In the genomic region with DNA sequence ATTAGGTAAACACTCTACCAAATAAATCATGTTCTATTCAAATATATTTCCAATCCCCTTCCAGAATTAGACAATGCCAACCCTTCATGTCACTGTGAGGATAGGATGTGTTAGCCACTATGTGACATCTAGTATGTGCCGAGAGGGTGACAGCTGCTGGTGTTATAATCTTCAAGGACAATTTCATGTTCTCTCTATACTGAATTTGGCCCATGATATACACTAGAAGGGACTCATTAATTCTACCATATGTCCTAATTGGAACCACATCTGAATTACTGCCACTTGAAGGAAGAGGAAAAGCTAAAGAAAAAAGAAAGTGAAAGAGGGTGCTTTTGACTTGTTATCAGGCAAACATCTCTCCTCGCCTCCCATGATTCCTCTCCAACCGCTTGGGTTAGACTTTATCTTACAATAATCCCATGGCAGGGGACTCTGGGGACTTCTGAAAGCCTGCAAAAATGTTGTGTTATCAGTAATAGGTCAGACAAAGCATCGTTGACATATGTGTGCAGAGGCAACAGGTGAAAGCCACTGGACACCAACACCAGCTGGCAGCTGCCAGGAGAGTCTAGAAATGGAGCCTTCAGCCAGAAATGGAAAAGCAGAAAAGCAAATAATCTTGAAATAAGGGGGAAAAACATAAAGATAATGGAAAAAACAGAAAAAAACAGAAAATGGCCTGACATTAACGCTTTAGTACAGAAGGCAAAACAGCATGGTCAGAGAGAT, we compare ENCODE assay signal across 23 mouse cellular contexts.
DNase-seq lines count a peak whose midpoint lies in the region; ATAC-seq and TF ChIP-seq lines count a peak whose summit lies in the region.
"Had no signal": no experiment of that assay in that cellular context is flagged by ENCODE, and none has a peak within 500 bp of the region (broad histone marks: within the 10 kb centered on the region; RNA-seq: fewer than 3 reads in every experiment).

No protein-coding gene starts in this region.

- TF ChIP-seq CTCF in brain, embryonic 14.5 days (IDR thresholded peaks at IDR 0.05; ENCODE audit: borderline replicate concordance, extremely low read depth, insufficient read depth, insufficient read length) = no peak

- WGBS in heart, embryonic 11.5 days (ENCODE audit: insufficient replicate concordance) = 46% methylated on average over 5 of the region's 5 CpGs
- WGBS in liver, embryonic 12.5 days (ENCODE audit: insufficient replicate concordance) = 38% methylated on average over 5 of the region's 5 CpGs
- WGBS in liver, embryonic 11.5 days = 59% methylated on average over 5 of the region's 5 CpGs

- H3K36me3 ChIP-seq in heart, embryonic 11.5 days (ENCODE audit: control insufficient read depth, insufficient read depth, low read length) = no peaks in the 10 kb centered on the region
- H3K36me3 ChIP-seq in liver, embryonic 12.5 days = no peaks in the 10 kb centered on the region
- no peaks in the 10 kb centered on the region for H3K36me3 ChIP-seq in liver, embryonic 11.5 days (ENCODE audit: control insufficient read depth, insufficient read depth, low read length)
- no peaks in the 10 kb centered on the region for H3K36me3 ChIP-seq in myocyte (ENCODE audit: control insufficient read depth, insufficient read depth)
- H3K36me3 ChIP-seq: limb, embryonic 13.5 days; liver, embryonic 15.5 days; midbrain, embryonic 13.5 days; neural tube, embryonic 15.5 days; stomach, embryonic 15.5 days had no signal

- no peak for ATAC-seq in heart, embryonic 11.5 days (replicated peaks; ENCODE audit: insufficient number of reproducible peaks, low FRiP score, low TSS enrichment)
- ATAC-seq in liver, embryonic 12.5 days = no peak
- no peak for ATAC-seq in liver, embryonic 11.5 days (replicated peaks; ENCODE audit: low FRiP score)
- ATAC-seq: lung, postnatal 0 days; midbrain, embryonic 13.5 days had no signal

- intact Hi-C loops in heart, postnatal 10 days (cut with DNase I) = loop anchor here (5.0 kb wide), 1 partner anchor 126 kb away; no protein-coding TSS in a partner anchor

- no peaks in the 10 kb centered on the region for H3K79me2 ChIP-seq in myocyte (ENCODE audit: control insufficient read depth, insufficient read depth)

- H3ac ChIP-seq in myocyte (ENCODE audit: control insufficient read depth, insufficient read length) = no peak overlapping the region

- no peak overlapping the region for H3K4me3 ChIP-seq in heart, embryonic 11.5 days (ENCODE audit: low read depth, low read length)
- no peak overlapping the region for H3K4me3 ChIP-seq in liver, embryonic 12.5 days
- no peak overlapping the region for H3K4me3 ChIP-seq in liver, embryonic 11.5 days (ENCODE audit: low read depth, low read length)
- H3K4me3 ChIP-seq in myocyte = no peak overlapping the region
- H3K4me3 ChIP-seq: erythroblast, embryonic 14.5 days; layer of hippocampus, adult 2 months; limb, embryonic 13.5 days; liver, embryonic 15.5 days; midbrain, embryonic 13.5 days; neural tube, embryonic 15.5 days; stomach, embryonic 15.5 days had no signal

- no peak for TF ChIP-seq POLR2A in brain, embryonic 14.5 days (IDR thresholded peaks at IDR 0.05; ENCODE audit: borderline replicate concordance, extremely low read depth, insufficient read depth, insufficient read length, poor library complexity, severe bottlenecking)
- no peak for TF ChIP-seq POLR2A in myocyte (IDR thresholded peaks at IDR 0.05; ENCODE audit: insufficient read length, low read depth)

- H3K27ac ChIP-seq in heart, embryonic 11.5 days (ENCODE audit: low read depth, low read length) = peak overlapping the region; percentile 85; the same call in 1 of the 2 replicates
- no peak overlapping the region for H3K27ac ChIP-seq in liver, embryonic 12.5 days
- H3K27ac ChIP-seq in liver, embryonic 11.5 days (ENCODE audit: low read depth, low read length) = no peak overlapping the region
- H3K27ac ChIP-seq: kidney, postnatal 0 days; layer of hippocampus, adult 2 months; limb, embryonic 13.5 days; liver, embryonic 15.5 days; midbrain, embryonic 13.5 days; neural tube, embryonic 15.5 days; stomach, embryonic 15.5 days had no signal

- peaks cover 22% of the 10 kb centered on the region for H3K4me1 ChIP-seq in heart, embryonic 11.5 days (ENCODE audit: control insufficient read depth, insufficient read depth, low read length)
- H3K4me1 ChIP-seq in liver, embryonic 12.5 days = peaks cover 19% of the 10 kb centered on the region
- H3K4me1 ChIP-seq in liver, embryonic 11.5 days (replicated peaks; ENCODE audit: control insufficient read depth, insufficient read depth, low read length) = peaks cover 11% of the 10 kb centered on the region; the same call in 1 of the 2 replicates
- H3K4me1 ChIP-seq: liver, embryonic 15.5 days had no signal

- H3K9ac ChIP-seq in heart, embryonic 11.5 days (ENCODE audit: low read depth, low read length) = no peak overlapping the region
- H3K9ac ChIP-seq in liver, embryonic 12.5 days = no peak overlapping the region
- H3K9ac ChIP-seq in liver, embryonic 11.5 days (ENCODE audit: low read depth, low read length) = no peak overlapping the region
- H3K9ac ChIP-seq: limb, embryonic 13.5 days; liver, embryonic 15.5 days; midbrain, embryonic 13.5 days; neural tube, embryonic 15.5 days; stomach, embryonic 15.5 days had no signal

- no peaks in the 10 kb centered on the region for H3K9me3 ChIP-seq in heart, embryonic 11.5 days (replicated peaks; ENCODE audit: control insufficient read depth, low read length)
- H3K9me3 ChIP-seq in liver, embryonic 12.5 days (replicated peaks) = no peaks in the 10 kb centered on the region
- no peaks in the 10 kb centered on the region for H3K9me3 ChIP-seq in liver, embryonic 11.5 days (ENCODE audit: control insufficient read depth, low read length)
- H3K9me3 ChIP-seq: limb, embryonic 13.5 days; liver, embryonic 15.5 days; midbrain, embryonic 13.5 days; neural tube, embryonic 15.5 days; stomach, embryonic 15.5 days had no signal

- no peaks in the 10 kb centered on the region for H3K27me3 ChIP-seq in heart, embryonic 11.5 days (ENCODE audit: control insufficient read depth, insufficient read depth, low read length)
- no peaks in the 10 kb centered on the region for H3K27me3 ChIP-seq in liver, embryonic 12.5 days (replicated peaks)
- no peaks in the 10 kb centered on the region for H3K27me3 ChIP-seq in liver, embryonic 11.5 days (replicated peaks; ENCODE audit: control insufficient read depth, insufficient read depth, low read length)
- no peaks in the 10 kb centered on the region for H3K27me3 ChIP-seq in myocyte (ENCODE audit: control insufficient read depth, insufficient read depth, insufficient read length)
- H3K27me3 ChIP-seq: limb, embryonic 13.5 days; liver, embryonic 15.5 days; midbrain, embryonic 13.5 days; neural tube, embryonic 15.5 days; stomach, embryonic 15.5 days had no signal

- no peak overlapping the region for H3K4me2 ChIP-seq in heart, embryonic 11.5 days
- H3K4me2 ChIP-seq in liver, embryonic 12.5 days = peak overlapping the region; percentile 3; the same call in 1 of the 2 replicates
- H3K4me2 ChIP-seq in liver, embryonic 11.5 days = no peak overlapping the region
- H3K4me2 ChIP-seq in myocyte (ENCODE audit: low read depth) = peak overlapping the region; percentile 31
- H3K4me2 ChIP-seq: limb, embryonic 13.5 days; liver, embryonic 15.5 days; midbrain, embryonic 13.5 days; neural tube, embryonic 15.5 days; stomach, embryonic 15.5 days had no signal

- DNase-seq in heart, postnatal 10 days = no peak
- no peak for DNase-seq in liver, embryonic 11.5 days (ENCODE audit: low spot score)
- DNase-seq in brain, embryonic 14.5 days (ENCODE audit: low read depth) = peak; percentile 62
- DNase-seq in kidney, postnatal 36 days = no peak
- no peak for DNase-seq in adipocyte (ENCODE audit: low spot score)
- DNase-seq: cerebellum, adult 8-10 months; gastrocnemius, postnatal 10 days; kidney, adult 18-20 months; layer of hippocampus, postnatal 36 days; right cerebral cortex, postnatal 25 days; thymus, adult 18-20 months had no signal

TF ChIP-seq in myocyte, 11 proteins besides CTCF, POLR2A, EP300 and RAD21:
- TF ChIP-seq REST (IDR thresholded peaks at IDR 0.05; ENCODE audit: insufficient read depth, insufficient read length) = no peak
- TF ChIP-seq MYOD1 (IDR thresholded peaks at IDR 0.05; ENCODE audit: control insufficient read depth in 1 of 3, insufficient read length in 2 of 3, low read depth in 2 of 3) = peak; percentile 40 to 91 (median 84)
- TF ChIP-seq MAX (IDR thresholded peaks at IDR 0.05; ENCODE audit: low read depth) = no peak
- TF ChIP-seq SRF (IDR thresholded peaks at IDR 0.05; ENCODE audit: control insufficient read depth, insufficient read length, low read depth) = no peak
- peak; percentile 26 for TF ChIP-seq TCF3 (IDR thresholded peaks at IDR 0.05; ENCODE audit: insufficient read length, low read depth)
- TF ChIP-seq TCF12 (IDR thresholded peaks at IDR 0.05; ENCODE audit: insufficient read depth, poor library complexity, severe bottlenecking) = peak; percentile 41
- TF ChIP-seq E2F4 (IDR thresholded peaks at IDR 0.05; ENCODE audit: insufficient read depth) = no peak
- TF ChIP-seq CEBPB (IDR thresholded peaks at IDR 0.05; ENCODE audit: insufficient read depth, poor library complexity, severe bottlenecking) = no peak
- TF ChIP-seq POLR2AphosphoS2 (IDR thresholded peaks at IDR 0.05; ENCODE audit: insufficient read length, low read depth) = no peak
- no peak for TF ChIP-seq USF1 (IDR thresholded peaks at IDR 0.05; ENCODE audit: low read depth)
- peak; percentile 30 to 81 (median 50) for TF ChIP-seq MYOG (IDR thresholded peaks at IDR 0.05; ENCODE audit: control insufficient read depth in 1 of 3, insufficient read depth in 1 of 3, insufficient read length in 2 of 3, low read depth in 2 of 3)
TF ChIP-seq in myocyte: peak in this region for 4.

Comparison
In these comparisons a context has a peak if more than half of its experiments do, and no peak if none do; other contexts are left out.
1. H3K4me2 ChIP-seq: peak in liver, embryonic 12.5 days (single experiment) and myocyte (single experiment); none in heart, embryonic 11.5 days (single experiment) and liver, embryonic 11.5 days (single experiment).